Mouse (Mus musculus): ENCODE data around the gene Dis3l2.

Gene Dis3l2

DNA sequence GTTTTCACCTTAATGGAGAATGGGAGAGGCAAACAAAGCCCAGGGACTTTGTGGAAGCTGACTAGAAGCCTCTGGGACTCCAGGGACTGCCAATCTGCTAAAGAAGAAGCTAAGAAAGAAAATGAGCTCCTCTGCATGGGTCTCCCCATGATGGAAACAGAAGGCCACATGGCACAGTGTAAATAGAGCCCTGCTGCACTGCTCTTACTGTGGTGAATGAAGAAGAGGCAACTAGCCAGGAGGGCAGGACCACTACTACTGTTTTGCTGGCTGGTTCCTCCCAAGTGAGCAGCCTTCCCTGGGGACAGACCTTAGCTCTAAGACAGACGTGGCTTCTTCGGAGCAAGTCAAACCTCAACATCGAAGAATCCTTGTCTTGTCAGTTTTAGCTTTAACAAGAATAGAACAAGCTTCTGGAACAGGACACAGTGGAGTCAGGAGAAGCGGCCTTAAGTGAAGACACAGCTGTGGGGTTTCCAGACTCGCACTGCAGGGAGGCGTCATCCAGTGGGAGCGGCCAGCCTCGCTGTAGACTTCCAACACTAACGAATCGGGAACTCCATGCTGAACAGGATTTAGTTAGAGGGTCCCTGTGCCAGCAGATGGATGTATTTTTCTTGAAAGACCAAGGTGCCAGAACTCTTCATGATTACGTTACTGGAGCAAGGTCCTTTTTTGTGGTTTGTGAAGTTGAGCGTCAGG, 307.2 kb downstream of the Dis3l2 start:
- no peak for DNase-seq (ENCODE audit: low spot score in 2 of 2)

DNA sequence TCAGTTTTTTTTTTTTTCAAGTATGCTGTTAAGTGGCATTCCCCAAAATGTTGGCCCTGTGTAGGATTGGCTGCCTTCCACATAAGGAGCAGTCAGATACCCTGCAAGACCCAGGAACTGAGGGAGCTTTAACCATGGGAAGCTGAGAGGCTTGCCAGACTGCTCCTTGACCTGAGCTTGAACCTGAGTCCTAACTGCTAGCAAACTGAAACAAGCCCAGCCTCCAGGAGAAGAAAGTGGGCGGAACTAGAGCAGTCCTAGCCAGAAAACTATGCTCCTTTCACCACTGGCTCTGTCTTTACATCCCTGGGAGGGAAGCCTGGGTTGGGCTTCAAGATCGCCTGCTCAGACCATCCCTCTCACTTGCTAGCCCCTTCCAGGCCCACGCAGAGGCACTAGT, 308.1 kb downstream of the Dis3l2 start:
- DNase-seq (ENCODE audit: low spot score in 2 of 2) = no peak

DNA sequence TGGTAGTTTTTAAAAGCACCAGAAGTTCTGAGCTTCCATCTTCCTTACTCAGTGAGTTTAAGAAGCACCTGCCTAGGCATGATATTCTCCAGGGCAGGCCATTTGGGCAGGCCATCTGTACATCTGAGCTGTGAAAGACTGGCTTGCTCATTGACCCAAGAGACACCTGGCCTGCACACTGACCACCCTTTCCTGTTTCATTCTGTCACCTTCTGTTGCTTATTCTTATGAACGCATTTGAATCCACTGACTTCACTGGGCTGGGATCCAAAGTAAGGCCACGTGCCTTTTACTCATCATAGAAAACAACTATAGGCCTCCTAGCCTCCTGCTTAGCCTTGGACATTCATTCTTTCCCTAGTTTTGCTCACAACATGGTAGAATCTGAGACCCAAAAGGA, 309.0 kb downstream of the Dis3l2 start:
- DNase-seq (ENCODE audit: low spot score in 2 of 2) = no peak

DNA sequence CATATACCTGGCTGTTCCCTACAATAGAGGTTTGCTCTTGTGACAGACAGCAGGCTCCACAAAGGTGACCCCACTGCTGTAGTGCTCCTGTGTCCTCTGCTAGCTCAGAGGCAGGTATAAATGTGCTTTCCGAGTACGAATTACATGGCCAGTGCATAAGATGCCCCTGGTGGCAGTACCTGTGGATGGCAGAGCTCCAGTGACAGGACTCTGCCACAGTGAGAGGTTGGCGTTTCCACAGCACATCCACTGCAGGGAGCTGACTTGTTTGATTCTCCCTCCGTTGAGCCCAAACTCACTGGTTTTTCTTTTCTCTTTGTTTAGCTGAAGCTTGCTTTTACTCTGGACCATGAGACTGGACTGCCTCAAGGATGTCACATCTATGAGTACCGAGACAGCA, 317.1 kb downstream of the Dis3l2 start:
- DNase-seq (ENCODE audit: low spot score in 2 of 2) = no peak

DNA sequence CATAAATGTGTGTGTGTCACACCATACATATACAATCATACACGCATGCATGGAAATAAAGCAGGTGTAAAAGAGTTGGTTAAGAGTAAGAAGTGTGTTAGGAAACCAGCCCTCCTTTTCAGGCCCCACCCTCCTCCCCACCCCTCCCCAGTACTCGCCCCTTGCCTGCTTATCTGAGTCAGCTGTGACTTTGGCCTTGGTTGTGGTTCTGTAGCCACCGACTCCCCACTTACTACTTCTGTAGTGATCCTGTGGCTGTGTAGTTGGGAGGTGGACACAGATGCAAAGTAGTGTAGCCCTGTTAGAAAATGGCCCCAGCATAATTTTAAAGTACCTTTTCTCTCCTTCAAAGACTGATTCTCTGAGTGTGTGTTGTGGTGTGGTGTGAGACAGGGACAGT, 318.0 kb downstream of the Dis3l2 start:
- DNase-seq (ENCODE audit: low spot score in 2 of 2) = no peak

DNA sequence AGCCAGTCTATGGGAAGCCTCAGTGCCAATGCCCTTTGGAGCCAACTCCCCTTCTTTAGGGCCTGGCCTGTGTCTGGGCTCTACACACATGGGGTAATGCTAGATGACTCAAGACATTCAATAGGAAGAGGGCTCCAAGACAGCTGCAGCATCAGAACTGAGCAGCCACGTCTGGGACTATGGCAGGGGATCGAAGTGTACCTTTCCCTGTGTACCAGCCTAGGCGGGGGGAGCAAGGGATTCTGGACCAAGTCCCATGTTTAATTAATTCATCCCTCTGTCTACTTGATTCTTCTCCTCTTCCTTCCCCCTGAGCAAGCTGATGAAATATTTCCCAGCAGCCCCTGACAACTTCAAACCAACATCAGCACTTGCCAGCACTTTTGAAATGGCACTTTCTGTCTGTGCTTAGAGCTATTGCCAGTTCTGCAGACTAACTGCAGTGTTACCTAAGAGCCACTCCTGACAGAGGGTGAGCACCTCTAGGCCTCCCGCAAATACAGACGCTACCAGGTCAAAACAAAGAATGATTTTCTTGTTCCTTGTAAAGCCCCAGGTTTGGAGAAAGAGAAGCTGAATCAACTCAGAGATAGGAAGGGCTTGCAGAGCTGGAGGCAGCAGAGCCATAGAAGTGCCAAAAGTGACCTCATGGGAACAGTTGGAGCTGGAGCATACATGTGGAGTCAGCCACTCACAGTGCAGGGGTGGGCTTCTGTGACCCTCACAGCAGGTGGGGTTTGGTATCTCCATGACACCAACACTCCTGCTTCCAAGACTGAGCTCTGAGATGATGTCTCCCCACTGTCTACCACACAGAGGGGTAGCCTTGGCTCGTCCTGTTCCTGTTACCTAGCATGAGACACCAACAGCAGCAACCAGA, 319.9 kb downstream of the Dis3l2 start:
- no peak for DNase-seq (ENCODE audit: low spot score in 2 of 2)

DNA sequence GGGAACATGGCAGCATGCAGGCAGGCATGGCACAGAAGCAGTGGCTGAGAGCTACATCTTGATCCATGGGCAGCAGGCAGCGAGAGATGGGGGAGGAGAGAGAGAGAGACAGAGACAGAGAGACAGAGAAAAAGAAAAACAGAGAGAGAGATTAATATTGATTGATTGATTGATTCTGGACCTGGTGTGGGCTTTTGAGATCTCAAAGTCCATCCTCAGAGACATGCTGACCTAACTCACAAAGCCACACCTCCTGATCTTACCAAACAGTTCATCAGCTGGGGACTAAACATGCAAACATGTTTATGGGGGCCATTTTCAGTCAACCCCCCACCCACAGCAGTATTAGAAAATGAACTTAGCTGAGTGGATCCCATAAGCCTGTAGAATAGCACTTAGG, 321.4 kb downstream of the Dis3l2 start:
- DNase-seq (ENCODE audit: low spot score in 2 of 2) = no peak

DNA sequence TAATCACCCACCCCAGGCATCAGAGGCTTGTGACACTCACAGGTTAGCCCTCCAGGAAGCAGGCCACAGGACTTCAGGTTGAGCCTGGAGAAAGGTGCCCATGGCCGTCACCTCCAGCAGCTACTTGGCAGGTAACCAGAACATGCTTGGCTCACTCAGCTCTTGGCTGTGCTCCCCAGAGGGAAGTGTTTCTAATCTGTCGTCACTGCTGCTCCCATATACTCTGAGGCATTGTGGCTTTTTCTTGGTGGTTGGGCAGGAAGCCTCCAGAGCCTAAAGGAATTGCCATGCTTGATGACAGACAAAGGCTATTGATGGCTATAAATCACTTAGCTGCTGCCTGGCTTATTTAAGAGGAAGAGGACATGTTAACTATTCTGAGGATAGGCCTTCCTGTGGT, 325.2 kb downstream of the Dis3l2 start:
- no peak for DNase-seq (ENCODE audit: low spot score in 2 of 2)

DNA sequence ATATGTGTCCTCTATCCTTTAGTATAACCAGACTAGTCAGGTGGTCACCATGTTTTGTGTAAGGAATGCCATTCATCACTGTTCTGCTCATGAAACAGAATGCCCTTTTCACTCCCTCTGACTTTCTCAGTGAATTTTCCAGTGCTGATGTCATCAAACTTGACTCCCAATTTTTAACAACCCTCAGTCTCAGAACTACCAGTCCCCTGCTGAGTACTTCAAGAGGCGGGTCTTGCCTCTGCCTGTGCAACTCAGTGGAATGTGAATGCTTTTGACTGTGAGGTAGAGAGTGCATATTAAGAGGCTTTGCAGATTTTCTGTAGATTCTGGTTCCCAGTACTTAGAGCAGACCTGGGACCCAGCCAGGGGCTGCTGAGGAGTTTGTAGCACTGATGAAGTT, 327.0 kb downstream of the Dis3l2 start:
- DNase-seq (ENCODE audit: low spot score in 2 of 2) = no peak

DNA sequence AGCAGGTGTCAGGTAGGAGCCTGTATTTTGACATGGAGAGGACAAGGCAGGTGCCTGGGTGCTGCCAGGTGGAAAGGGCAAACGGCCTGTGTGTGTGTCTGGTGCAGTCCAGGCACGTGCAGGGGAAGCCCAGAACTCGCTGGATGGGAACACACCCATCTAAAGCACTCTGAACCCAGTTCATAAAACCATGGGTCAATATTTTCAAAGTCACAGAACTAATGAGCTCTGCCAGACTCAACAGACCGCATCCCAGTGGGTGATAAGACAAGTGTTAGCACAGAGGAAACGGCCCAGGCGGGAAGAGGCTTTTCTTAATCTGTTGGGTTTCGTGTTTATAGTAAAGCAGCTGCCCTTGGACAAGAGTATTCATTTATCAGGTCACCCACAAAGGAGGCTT, 328.9 kb downstream of the Dis3l2 start:
- DNase-seq (ENCODE audit: low spot score in 2 of 2) = no peak

DNA sequence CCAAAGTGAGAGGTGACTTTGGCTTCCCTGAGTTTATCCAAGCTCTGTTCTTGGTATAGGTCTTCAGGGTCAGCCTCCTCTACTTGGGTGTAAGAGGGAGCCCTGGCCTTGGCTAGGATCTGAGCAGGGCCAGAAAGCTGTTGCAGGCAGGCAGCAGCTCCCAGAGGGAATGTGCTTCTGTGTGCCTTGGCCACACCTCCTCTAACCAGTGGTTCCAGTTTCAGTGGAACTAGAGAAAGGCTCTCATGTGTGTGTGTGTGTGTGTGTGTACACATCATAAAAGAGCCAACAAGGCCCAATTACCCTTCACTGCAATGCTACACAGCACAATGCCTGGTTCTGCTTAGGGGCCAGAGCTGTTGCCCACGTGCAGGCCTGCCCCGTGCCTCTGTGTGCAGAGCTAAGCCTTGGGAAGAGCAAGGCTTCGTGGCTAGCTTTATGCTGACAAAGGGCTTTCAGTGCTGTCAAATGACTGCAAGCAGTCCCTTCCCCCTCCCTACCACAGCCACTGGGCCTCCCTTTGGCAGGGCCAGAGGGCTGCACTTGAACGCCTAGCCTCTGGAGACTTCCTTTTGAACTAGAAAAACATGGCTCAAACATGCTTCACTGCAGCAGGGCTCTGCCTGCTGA, 332.0 kb downstream of the Dis3l2 start:
- DNase-seq (ENCODE audit: low spot score in 2 of 2) = no peak

DNA sequence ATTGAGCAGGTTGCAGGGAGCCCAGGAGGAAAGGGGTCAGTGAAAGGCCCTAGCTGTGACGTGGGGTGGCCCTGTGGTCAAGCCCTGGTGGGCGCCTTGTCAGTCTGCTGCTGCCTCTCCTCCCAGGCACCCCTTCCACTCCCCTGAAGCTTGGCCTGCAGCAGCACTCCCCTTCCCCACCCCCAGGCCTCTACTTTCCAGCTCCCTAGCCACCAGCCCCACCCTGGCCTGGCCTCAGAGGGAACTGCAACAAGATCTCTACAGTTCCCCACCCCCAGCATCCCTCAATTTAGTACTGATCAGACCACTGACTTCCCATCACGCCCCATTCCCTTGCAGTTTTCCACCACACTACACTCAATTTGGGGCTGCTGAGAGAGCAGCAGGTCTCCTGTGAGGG, 332.7 kb downstream of the Dis3l2 start:
- DNase-seq (ENCODE audit: low spot score in 2 of 2) = no peak

DNA sequence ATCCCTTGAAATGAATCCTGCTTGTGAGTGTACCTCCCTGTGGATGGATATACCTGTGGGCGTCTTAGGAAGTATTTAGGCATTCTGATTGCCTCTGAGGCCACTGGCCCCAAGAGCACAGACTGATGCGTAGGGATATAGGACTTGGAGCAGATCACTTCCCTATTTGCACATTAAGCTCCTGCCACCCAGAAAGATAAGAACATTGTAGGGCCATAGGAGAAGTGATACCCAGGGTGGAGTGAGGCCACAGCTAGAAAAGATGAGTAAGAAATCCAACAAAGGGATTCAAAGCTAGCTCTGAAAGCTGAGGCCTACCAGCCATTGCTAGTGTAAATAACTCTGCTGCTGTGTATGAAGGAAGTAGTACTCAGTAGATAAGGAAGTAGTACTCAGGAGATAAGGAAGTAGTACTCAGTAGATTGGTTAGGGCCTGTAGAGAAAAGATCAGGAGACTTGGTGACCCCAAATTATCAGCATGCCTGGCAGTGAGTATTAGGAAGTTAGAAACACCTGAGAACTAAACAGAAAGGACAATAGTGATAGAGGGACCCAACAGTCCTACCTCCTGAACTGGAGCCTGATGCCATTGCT, 335.0 kb downstream of the Dis3l2 start:
- no peak for DNase-seq (ENCODE audit: low spot score in 2 of 2)

DNA sequence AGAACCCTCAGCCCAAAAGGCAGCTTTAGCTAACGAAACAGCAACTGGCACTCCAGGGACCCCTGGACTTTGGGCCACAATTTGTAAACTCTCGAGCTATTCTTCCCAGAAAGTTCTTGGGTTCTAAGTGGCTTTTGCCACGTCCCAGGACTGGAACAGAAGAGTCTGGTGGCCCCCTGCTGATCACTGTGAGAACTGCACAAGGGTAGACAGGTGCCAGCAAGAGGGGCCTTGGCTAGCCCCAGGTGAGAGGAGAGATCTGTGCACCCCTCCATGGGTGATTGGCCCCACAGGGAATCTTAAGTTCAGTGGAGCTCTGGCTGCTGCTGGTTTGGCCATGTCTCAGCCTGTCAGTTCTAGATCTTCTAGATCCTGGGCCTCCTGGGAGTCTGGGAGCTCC, 337.5 kb downstream of the Dis3l2 start:
- DNase-seq (ENCODE audit: low spot score in 2 of 2) = peak in 1 of 2 experiments; percentile 64

DNA sequence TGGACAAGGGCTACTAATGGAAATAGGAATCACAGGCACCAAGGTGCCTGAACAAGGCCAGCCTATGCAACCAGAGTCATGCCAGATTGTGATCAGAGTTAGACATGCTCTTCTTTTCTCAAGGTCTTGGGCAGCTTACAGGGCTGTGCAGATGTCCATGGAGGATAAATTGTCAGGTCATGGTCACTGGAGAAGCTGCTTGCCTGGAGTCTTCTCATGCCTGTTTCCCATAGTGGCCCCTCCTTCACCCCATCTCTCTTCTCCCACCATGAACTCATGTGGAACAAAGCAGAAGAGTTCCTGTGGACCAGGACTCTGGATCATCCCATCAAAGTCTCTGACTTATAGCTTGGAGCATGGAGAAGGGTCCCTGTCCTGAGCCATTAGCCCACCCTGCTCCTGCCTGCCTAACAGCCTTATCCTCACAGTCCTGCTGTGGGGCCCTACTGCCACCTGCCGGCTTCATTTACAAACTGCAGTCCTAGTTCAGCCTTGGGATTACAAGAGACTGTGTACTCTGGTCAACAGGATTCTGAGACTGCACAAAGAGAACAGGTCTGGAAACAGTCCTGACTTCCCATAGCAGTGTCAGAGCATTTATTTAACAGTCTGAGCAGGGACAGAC, 338.3 kb downstream of the Dis3l2 start:
- peak; percentile 55 to 81 for DNase-seq (ENCODE audit: low spot score in 2 of 2)

DNA sequence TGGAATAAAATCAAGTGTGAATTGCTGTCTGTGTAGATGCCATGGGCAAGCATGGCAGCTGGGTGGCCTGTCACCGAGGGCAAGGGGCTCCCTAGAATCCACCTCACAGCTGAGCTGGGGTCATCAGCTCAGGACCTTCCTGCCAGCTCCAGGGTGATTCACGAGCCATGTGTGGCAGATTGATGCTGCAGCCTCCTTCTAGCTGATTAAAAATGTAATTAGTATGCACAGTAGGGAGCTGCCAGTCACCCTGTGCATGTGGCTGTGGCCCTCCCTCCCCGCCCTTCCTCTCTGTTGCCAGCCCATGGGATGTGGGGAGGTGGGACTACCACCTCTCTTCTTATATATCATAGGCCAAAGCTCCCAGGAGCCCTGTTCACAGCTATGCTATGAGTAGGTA, 346.5 kb downstream of the Dis3l2 start:
- DNase-seq (ENCODE audit: low spot score in 2 of 2) = no peak

DNA sequence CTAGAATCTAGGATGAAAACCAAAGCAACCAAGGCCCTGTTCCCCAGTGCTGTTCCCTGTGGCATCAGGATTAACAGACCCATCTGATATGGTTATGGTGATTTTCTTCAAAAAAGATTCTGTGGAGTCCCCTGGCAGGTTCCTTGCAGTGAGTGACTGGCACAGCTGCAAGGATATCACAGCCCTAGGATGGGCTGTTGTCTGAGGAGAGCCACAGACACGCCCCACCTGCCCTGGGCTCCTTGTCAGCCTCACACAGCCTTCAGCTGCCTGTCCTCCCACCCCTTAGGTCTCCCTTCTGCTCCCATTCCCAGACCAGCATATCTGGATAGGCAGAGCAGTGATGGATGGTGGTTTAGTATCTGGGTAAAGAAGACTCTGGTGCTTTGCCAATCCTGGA, 347.1 kb downstream of the Dis3l2 start:
- no peak for DNase-seq (ENCODE audit: low spot score in 2 of 2)

DNA sequence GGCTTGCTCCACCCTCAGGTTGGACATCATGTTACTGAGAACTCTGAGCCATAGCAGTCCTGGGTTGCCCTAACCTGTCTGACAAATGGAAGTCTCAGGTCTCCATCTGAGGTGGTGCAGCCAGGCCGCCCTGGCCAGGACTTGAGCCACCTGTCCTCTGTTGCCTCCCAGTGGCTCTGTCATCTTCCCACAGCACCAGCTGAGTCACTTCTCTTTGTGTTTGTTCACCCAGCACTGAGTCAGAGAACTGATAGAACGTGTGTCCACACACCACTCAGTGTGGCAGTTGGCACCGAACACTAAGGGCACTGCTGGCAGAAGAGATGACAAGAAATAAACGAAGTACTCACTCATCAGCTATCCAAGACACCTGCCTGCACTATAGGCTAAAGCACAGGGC, 347.8 kb downstream of the Dis3l2 start:
- no peak for DNase-seq (ENCODE audit: low spot score in 2 of 2)

DNA sequence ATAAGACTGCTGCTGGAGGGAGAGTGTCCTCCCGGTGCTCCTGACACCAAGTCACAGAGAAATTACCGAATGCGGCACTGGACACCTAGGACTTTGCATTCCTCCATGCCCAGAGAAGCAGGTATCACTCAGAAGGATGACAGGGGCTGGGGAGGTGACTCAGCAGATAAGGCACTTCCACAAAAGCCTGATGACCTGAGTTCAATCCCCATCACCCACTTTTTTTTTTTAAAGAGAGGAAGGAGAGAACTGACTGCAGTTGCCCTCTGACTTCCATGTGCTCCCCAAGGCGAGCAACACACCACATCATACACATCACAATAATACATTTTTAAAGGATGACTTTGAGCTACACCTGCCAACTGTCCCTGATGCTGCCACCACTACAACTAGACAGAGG, 353.5 kb downstream of the Dis3l2 start:
- no peak for DNase-seq (ENCODE audit: low spot score in 2 of 2)

DNA sequence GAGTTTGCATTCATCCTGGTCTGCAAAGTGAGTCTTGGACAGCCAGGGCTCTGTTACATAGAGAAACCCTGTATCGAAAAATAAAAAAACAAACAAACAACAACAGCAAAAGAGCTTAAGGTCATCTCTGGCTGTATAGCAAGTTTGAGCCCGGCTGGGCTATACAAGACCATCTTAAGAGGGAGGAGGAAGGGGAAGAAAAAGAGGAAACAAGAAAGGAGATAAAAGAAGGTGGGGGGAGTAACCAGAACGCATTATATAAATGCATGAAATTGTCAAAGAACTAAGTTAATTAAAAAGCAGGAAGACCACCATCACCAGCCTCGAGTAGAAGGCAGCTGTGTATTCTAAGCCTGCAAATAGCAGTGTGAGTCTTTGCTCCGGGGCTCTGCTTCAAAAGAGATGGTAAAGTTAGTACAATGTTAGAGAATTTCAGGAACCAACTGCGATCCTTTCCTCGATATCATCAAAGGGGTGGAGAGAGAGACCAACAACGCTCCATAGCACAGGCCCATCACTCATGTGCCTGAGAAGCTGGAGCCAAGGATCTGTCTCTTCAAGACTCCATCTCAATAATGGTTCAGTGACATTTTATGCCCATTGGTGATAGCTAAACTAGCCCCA, 355.5 kb downstream of the Dis3l2 start:
- no peak for DNase-seq (ENCODE audit: low spot score in 2 of 2)

DNA sequence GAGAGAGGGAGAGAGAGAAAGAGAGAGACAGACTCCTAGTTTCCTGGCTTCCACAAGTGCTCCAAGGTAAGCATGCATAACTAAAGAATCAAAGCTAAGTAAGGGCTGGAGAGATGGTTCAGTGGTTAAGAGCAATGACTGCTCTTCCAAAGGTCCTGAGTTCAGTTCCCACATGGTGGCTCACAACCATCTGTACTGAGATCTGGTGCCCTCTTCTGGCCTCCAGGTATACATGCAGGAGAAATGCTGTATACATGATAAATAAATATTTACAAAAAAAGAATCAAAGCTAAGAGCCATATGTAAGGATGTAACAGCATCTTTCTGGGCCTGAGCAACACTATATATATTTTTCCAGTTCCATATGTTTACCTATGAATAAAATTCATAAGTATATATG, 357.3 kb downstream of the Dis3l2 start:
- no peak for DNase-seq (ENCODE audit: low spot score in 2 of 2)

DNA sequence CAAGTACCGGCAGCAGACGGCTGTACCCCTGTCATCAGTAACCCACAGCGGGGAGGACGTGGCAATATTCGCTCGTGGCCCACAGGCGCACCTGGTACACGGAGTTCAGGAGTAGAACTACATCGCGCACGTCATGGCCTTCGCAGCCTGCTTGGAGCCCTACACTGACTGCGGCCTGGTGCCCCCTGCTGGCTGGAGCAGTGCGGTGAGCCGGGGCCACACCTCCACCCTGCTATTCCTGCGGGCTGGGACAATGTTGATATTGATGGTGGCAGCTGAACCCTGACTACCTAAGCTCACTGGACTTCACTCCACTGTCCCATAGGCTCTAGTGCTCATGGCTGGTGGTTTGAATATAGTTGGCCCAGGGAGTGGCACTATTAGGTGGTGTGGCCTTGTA, 367.1 kb downstream of the Dis3l2 start:
- no peak for DNase-seq (ENCODE audit: low spot score in 2 of 2)
